Mouse (Mus musculus) stomach, embryonic 16.5 days (tissue): ENCODE results near the gene Hist1h1e. TPM values are rescaled to one million over a fixed set of nuclear protein-coding genes. Genes with fewer than 3 reads are reported as not detected.

Experiments
- microRNA-seq: library from miRNA; unstranded; fragments of <30 nt; microRNA quantifications from one replicate; pipeline ENCODE4, GENCODE M21; 2016
- polyA plus RNA-seq: library from polyadenylated mRNA; unstranded; fragments of >200 nt; fragmentation: Nextera tagmentation; extraction: Ambion mirVana; gene quantifications from 2 replicates; pipeline ENCODE4 v1.2.1, GENCODE M21; 2015

The Hist1h1e gene
- polyA plus RNA-seq, 1 experiment from 2014 or later = 16.6 TPM

Small RNAs within 50 kb of the gene (microRNA-seq; reads per million reads assigned to microRNA genes)
- gene Gm44359 (not detected), gene Gm44394 (not detected)

Other genes with a start within 250 kb of the Hist1h1e start
- gene Abt1, start 198.7 kb downstream of the Hist1h1e start, polyA plus RNA-seq = 10.3 and 11.4 TPM in 2 replicates
- 0.21 and 0.22 TPM in 2 replicates for gene Btn1a1, start 156.7 kb downstream of the Hist1h1e start, polyA plus RNA-seq
- gene Btn2a2, start 133.7 kb downstream of the Hist1h1e start, polyA plus RNA-seq = 0.14 and 0.28 TPM in 2 replicates
- gene Hist1h4h, start 91.5 kb downstream of the Hist1h1e start, polyA plus RNA-seq = 5.7 and 6.3 TPM in 2 replicates
- gene Hist1h2af, start 88.7 kb downstream of the Hist1h1e start, polyA plus RNA-seq = 0.74 and 3.1 TPM in 2 replicates
- gene Hist1h3g, start 87.1 kb downstream of the Hist1h1e start, polyA plus RNA-seq = 4.7 and 6.1 TPM in 2 replicates
- 1.1 and 1.4 TPM in 2 replicates for gene Hist1h2bh, start 79.2 kb downstream of the Hist1h1e start, polyA plus RNA-seq
- 0.81 and 0.90 TPM in 2 replicates for gene Hist1h3f, start 78.5 kb downstream of the Hist1h1e start, polyA plus RNA-seq
- gene Hist1h4f, start 70.9 kb downstream of the Hist1h1e start, polyA plus RNA-seq = 1.6 TPM in 1 of 2 replicates, not detected in the other
- 0.67 and 0.93 TPM in 2 replicates for gene Hist1h1d, start 69.3 kb downstream of the Hist1h1e start, polyA plus RNA-seq
- 2.8 and 3.6 TPM in 2 replicates for gene Hist1h3e, start 60.2 kb downstream of the Hist1h1e start, polyA plus RNA-seq
- gene Hist1h2ae, start 51.3 kb downstream of the Hist1h1e start, polyA plus RNA-seq = 34.0 and 56.1 TPM in 2 replicates
- gene Hist1h2bg, start 51.2 kb downstream of the Hist1h1e start, polyA plus RNA-seq = 16.8 and 17.5 TPM in 2 replicates
- 1.7 and 3.0 TPM in 2 replicates for gene Hist1h2bf, start 48.4 kb downstream of the Hist1h1e start, polyA plus RNA-seq
- gene Hist1h2ad, start 48.2 kb downstream of the Hist1h1e start, polyA plus RNA-seq = 2.5 TPM in 2 replicates
- 6.3 and 6.5 TPM in 2 replicates for gene Hist1h3d, start 46.8 kb downstream of the Hist1h1e start, polyA plus RNA-seq
- gene Hist1h4d, start 41.0 kb downstream of the Hist1h1e start, polyA plus RNA-seq = 60.7 and 86.3 TPM in 2 replicates
- 2.8 and 3.0 TPM in 2 replicates for gene Hist1h2be, start 1.4 kb downstream of the Hist1h1e start, polyA plus RNA-seq
- 1.7 TPM in 2 replicates for gene Hist1h2ac, start 61.4 kb upstream of the Hist1h1e start, polyA plus RNA-seq
- gene Hist1h2bc, start 61.6 kb upstream of the Hist1h1e start, polyA plus RNA-seq = 101 and 102 TPM in 2 replicates
- 0.14 TPM in 1 of 2 replicates, not detected in the other for gene Hist1h1t, start 73.3 kb upstream of the Hist1h1e start, polyA plus RNA-seq
- 4.5 and 4.8 TPM in 2 replicates for gene Hist1h4c, start 75.9 kb upstream of the Hist1h1e start, polyA plus RNA-seq
- gene Hfe, start 88.3 kb upstream of the Hist1h1e start, polyA plus RNA-seq = 8.8 and 9.6 TPM in 2 replicates
- 53.4 and 58.0 TPM in 2 replicates for gene Hist1h1c, start 116.2 kb upstream of the Hist1h1e start, polyA plus RNA-seq
- 3.1 and 3.7 TPM in 2 replicates for gene Hist1h3c, start 123.0 kb upstream of the Hist1h1e start, polyA plus RNA-seq
- gene Hist1h2bb, start 124.2 kb upstream of the Hist1h1e start, polyA plus RNA-seq = 1.00 and 2.9 TPM in 2 replicates
- 16.2 and 26.2 TPM in 2 replicates for gene Hist1h2ab, start 128.6 kb upstream of the Hist1h1e start, polyA plus RNA-seq
- 7.0 and 7.5 TPM in 2 replicates for gene Hist1h3b, start 129.7 kb upstream of the Hist1h1e start, polyA plus RNA-seq
- gene Hist1h4b, start 134.5 kb upstream of the Hist1h1e start, polyA plus RNA-seq = 1.2 and 3.7 TPM in 2 replicates
- gene Hist1h4a, start 138.7 kb upstream of the Hist1h1e start, polyA plus RNA-seq = 0.28 and 1.5 TPM in 2 replicates
- gene Hist1h3a, start 139.8 kb upstream of the Hist1h1e start, polyA plus RNA-seq = 2.0 and 3.5 TPM in 2 replicates
- 1.3 TPM in 2 replicates for gene Hist1h1a, start 141.1 kb upstream of the Hist1h1e start, polyA plus RNA-seq
- not detected in 2 replicates for gene Trim38, start 147.4 kb upstream of the Hist1h1e start, polyA plus RNA-seq
- gene Slc17a2, start 184.4 kb upstream of the Hist1h1e start, polyA plus RNA-seq = 0.06 and 0.11 TPM in 2 replicates
- gene Slc17a3, start 216.9 kb upstream of the Hist1h1e start, polyA plus RNA-seq = 0.27 and 0.41 TPM in 2 replicates
- 0.22 TPM in 1 of 2 replicates, not detected in the other for gene Slc17a1, start 245.2 kb upstream of the Hist1h1e start, polyA plus RNA-seq